Mouse (Mus musculus) fat pad, adult 2 months (tissue): Measurements from ENCODE around the gene Stx19.

Experiments
- DNase-seq: peaks from one replicate; pipeline ENCODE4 v3.0.0-alpha.2; 2011; ENCODE audit warnings: low read depth, low spot score; ENCODE audit errors: extremely low read depth

Gene Stx19

DNA sequence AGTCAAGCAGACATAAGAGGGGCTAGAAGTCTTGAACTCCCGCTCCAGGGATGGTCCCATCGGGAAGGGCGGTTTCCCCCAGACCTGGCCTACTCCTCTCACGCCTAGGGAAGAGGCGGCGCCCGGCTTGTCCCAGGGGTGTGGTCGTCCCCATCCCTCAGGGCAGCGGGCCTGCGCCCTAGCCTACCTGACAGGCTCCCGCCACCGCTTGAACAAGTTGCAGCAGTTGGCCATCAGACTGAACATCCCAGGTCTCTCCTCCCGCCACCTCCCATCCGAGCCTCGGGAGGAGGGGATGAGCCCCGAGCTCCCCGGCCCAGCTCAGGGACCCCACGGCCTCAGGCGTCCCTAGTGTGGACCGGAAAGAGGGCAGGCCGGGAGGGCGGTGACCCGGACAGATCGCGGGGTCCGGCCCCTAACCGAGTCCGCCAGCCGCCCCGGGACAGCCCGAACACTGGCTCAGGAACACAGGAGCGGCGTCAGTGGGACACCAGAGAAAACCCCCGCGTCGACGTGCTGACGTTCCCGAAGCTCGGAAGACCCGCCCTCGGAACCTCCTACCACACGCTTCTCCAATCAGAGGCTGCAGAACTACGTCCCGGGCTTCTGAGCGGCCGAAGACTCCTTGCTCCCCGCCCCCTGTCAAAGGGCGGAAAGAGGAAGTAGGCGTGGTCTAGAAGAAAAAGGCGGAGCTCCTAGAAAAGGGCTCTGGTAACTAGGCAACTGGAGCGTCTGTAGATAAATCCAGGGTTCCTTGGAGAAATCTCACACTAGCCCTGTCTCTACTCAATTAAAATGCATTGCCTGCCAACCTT lies 32.2 kb downstream of the Stx19 start, which contains the start of gene Arl13b:
TSS of gene Arl13b (minus strand) at position 543 of the 815 bp plus-strand sequence.
- peak; percentile 80 for DNase-seq

DNA sequence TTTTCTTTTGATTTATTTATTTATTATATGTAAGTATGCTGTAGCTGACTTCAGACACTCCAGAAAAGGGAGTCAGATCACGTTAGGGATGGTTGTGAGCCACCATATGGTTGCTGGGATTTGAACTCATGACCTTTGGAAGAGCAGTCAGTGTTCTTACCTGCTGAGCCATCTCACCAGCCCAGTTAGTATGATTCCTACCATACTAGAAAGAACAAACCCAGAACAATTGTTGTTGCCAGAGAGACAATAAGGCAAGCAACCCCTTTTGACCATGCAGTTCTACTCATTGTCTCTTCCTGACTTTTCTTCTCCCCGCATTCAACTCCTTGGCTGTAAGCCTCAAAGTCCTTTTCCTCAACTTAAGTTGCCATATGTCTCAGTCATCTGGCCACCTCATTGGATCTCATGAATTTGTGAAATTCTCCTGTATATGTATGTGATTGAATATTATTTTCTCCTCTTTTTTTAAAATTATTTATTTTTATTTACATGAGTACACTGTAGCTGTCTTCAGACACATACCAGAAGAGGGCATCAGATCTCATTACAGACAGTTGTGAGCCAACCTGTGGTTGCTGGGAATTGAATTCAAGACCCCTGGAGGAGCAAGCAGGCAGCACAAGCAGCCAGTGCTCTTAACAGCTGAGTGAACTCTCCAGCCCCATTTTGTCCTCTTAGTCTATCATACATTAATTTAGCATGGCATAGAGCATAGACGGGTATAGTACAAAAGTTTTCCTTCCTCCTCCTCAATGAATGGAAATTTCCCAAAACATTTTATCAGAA lies 38.2 kb downstream of the Stx19 start:
- DNase-seq = no peak

DNA sequence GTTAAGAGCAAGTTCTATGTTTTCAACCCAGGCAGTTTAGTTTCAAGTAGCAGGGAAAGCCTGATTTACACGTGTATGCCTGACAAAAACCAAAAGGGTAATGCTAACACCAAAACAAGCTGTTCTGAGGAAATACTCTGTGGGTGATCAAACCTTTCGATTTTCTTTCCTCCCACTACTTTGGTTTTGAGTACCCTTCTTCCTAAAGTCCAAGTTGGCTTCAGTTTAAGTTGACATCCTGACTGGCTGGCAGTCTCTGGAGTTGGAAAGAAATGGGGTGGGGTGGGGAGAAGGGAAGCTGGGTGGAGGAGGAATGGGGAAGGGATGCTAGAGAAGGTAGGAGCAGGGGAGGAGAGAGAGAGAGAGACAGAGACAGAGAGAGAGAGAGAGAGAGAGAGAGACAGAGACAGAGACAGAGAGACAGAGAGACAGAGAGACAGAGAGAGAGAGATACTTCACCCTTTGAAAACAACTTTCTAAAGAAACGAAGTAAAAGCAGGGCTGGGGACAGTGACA lies 39.2 kb downstream of the Stx19 start:
- no peak for DNase-seq

DNA sequence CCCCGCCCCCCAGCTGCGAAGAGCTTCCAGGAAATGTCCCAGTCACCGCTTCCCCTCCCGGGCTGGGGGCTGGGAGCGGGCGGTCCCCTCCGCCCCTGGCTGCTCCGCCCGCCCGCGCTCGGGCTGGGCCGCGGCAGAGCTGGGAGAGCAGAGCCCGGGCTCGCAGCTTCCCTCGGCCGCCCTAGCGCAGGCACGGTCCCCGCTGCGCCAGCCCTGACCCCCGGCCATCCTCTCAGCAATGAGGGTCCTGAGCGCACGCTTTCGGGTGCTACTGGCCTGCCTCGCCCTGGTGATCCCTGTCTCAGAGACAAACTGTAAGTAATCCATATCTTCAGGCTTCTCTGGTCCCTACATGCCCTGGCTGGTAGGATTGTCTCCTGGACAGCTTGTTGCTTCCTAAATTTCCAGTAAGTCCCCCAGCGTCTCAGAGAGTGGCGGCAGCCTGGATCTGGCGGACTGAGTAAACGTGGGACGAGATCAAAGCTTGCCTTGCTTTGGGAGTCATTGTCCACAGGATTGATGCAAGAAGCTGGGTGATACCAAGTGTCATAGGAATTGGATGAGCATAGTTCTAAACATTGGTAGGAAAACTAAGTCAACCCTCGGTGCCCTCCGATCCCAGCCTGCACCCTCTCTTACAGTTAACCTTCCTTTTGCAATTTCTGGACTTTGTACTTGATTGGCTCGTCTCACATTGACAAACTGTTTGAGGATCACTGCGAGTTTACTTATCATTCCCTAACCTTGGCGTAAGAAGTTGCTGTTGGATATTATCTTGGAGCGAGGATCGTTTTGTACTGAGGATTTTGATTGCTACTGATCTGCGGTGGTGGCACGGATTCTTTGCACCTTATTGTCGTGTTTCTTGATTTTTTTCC lies 40.0 kb downstream of the Stx19 start, which contains the start of gene Pros1:
TSS of gene Pros1 (plus strand) at position 117 of the 878 bp plus-strand sequence.
- DNase-seq = no peak

DNA sequence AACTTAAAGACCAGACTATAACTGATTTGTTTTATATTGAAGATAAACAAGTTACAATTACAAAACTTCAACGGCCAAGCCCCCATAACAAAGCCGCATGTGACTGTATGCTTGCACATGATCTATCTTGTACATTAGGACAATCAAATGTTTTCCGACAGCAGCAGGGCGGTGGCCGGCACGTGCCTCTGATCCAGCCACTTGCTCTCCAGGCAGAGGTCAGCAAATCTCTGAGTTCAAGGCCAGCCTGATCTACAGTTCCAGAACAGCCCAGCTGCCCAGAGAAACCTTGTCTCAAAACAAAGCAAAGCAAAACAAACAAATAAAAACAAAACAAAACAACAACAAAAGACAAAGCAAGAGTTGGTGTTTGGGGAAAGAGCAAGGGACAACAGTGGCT lies 40.9 kb downstream of the Stx19 start:
- DNase-seq = no peak

DNA sequence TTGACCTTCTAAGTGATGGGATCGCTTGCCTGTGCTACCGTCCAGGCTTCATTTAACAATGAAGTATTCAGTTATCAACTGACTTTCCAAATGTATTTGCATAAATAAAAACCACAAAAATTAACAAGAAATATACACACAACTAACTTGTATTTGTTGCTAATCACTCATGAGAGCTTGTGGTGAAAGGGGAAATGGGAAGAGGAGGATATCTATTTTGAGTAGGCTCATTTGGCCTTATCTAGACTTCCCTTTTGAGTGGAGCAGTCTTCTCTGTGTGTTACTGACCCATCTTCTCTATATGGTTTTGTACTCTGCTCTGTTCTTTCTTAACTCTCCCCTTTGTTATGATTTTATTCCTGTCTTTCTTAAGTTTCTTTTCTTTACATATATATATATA lies 41.8 kb downstream of the Stx19 start:
- DNase-seq = no peak

DNA sequence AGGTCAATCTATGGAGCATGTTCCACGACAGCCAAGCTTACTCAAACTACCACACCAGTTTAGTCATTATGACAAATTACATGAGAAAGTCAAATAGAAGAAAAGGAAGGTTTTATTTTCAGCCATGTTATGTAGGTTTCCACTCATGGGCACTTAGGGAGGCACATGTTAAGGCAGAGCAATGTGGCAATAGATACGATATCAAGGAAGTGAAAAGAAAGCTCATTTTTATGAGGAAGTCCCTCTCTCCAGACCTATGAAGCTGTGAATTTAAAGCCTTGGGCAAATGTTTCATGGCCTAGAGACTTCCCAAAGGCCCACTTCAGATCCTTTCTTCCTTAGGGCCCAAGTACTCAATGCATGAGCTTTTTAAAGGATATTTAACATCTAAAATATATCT lies 43.0 kb downstream of the Stx19 start:
- no peak for DNase-seq

DNA sequence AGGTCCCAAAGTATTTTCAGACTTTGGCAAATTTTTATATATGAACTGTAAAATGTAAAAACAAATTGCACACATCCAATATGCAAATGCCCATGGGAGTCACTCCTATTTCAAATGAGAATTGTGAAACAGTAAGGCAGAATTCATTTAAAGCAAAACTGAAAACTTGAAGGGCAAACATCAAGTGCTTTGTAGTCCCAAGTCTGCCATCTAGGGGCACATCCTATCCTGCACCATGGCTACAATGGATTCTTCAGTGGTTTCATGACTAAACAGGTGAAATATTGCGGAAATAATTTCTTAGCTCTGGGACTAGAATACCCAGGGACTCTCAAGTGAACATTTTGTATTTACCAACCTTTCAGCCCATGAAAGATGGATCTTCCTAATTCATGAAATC lies 43.5 kb downstream of the Stx19 start:
- DNase-seq = no peak

DNA sequence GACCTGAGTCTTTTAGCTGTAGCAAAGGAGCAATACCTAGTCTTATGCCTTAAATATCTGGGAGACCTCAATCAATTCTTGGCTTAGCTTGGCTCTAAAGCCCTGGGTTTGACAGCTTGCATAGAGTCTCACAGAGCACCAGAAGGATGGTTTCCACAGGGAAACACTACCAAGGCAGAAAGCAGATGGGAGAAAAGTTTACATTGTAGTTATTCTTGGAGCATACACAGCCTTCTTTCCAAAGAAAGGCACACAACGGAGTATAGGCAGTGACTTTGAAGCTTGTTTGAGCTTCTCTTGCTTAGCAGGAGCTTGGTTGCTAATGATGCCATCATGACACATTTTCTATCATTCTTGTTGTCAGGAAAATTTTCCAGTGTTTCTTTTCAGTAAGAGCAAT lies 45.7 kb downstream of the Stx19 start:
- no peak for DNase-seq

DNA sequence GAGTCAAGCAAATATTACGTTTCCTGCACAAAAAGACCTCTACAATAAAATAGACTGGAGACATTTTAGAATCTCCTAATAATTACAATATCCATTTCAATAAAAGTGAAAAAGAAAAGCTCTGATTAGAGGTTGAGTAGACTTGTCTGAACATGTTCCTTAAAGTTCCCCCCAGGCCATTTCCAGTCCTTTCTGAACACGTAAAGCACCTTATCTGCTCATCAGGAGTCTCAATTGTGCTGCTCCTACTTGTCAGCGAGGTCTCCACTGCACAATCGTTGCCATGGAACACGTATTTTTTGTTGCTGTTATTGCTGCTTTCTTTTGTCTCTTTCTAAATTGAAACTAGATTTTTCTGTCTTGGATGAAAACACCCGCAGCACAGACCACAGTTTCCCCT lies 47.0 kb downstream of the Stx19 start:
- DNase-seq = peak; percentile 63

DNA sequence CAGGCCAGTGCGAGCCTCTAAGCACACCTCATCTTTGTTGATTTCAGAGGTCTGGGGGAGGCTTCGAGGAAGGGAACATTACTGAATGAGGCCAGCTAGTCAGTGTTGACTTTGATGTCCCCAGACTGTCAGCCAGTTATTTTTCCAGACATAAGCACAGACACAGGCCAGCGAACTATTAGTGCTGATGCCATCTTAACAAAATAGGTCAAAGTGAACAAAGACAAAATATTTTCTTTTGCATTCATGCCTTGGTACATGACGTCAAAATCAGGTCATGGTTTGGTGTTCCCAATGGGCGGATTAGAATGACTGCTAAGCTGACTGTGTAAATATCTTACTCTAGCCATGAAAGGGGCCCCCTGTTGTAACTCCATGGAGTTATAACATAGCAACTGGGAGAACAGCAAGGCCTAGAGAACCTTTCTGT lies 58.2 kb downstream of the Stx19 start:
- no peak for DNase-seq

DNA sequence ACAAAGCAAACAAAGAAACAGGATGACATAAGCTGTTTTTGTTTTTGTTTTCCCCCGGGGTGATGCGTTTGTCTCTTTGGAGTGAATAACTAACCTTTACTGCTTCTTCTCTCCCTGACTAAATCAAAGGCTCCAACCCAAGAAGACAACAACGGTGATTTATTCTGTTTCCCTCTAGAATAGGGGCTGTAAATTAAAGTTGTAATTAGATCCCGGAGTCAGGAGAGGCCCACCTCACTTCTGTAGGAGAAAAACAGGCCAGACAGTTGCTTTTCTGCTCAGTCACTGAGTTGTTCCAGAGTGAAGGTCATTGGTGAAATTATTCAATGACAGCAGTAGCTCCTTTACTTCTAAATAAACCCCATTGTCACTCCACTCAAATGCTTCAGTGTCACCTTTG lies 58.7 kb downstream of the Stx19 start:
- no peak for DNase-seq
